Mouse (Mus musculus) ES-E14 (cell line): ENCODE data around the gene Dpm3.

Experiments used
- CHD2 ChIP-seq: IDR thresholded peaks from 2 replicates; pipeline ENCODE4 v1.6.1; 2014; ENCODE audit warnings: mild to moderate bottlenecking, low read depth, low read length, inconsistent platforms
- HCFC1 ChIP-seq: IDR thresholded peaks from 2 replicates; pipeline ENCODE4 v1.6.1; 2012; ENCODE audit warnings: low read length, inconsistent platforms, borderline replicate concordance; ENCODE audit not compliant: insufficient read depth
- MAFK ChIP-seq: IDR thresholded peaks from 2 replicates; pipeline ENCODE4 v1.6.1; 2014; ENCODE audit warnings: mild to moderate bottlenecking, low read depth, low read length, inconsistent platforms; ENCODE audit not compliant: insufficient read depth
- ZC3H11A ChIP-seq: IDR thresholded peaks from 2 replicates; pipeline ENCODE4 v1.6.1; 2012; ENCODE audit warnings: low read depth, mild to moderate bottlenecking, inconsistent platforms, low read length, borderline replicate concordance
- ZNF384 ChIP-seq: IDR thresholded peaks from 2 replicates; pipeline ENCODE4 v1.6.1; 2012; ENCODE audit warnings: low read depth, low read length, inconsistent platforms

GRCm38 (mm10) chr3:89238494-89238893, 20.7 kb upstream of the Dpm3 start:
- TF ChIP-seq HCFC1, result no peak
- TF ChIP-seq CHD2, result no peak
- TF ChIP-seq MAFK, result no peak
- TF ChIP-seq ZC3H11A, result no peak
- no peak for TF ChIP-seq ZNF384
